Mouse (Mus musculus): ENCODE data around the gene Fndc1. TPM values are rescaled to one million over a fixed set of nuclear protein-coding genes. Genes with fewer than 3 reads are reported as not detected.

Fndc1 gene
- polyA plus RNA-seq, 1 experiment from 2014 or later = 0.19 TPM

GRCm38 (mm10) chr17:7814433-7814832, 12.7 kb downstream of the Fndc1 start:
- WGBS (ENCODE audit: insufficient replicate concordance) = 33% methylated on average over 3 of the region's 3 CpGs
- no peak overlapping the region for H3K4me2 ChIP-seq
- H3K4me1 ChIP-seq = no peaks in the 10 kb centered on the region
- no peak for ATAC-seq
- H3K27ac ChIP-seq = no peak overlapping the region
- H3K36me3 ChIP-seq = no peaks in the 10 kb centered on the region
- H3K9ac ChIP-seq = no peak overlapping the region
- no peak overlapping the region for H3K4me3 ChIP-seq
- H3K9me3 ChIP-seq (replicated peaks) = no peaks in the 10 kb centered on the region
- H3K27me3 ChIP-seq (replicated peaks) = no peaks in the 10 kb centered on the region

DNA sequence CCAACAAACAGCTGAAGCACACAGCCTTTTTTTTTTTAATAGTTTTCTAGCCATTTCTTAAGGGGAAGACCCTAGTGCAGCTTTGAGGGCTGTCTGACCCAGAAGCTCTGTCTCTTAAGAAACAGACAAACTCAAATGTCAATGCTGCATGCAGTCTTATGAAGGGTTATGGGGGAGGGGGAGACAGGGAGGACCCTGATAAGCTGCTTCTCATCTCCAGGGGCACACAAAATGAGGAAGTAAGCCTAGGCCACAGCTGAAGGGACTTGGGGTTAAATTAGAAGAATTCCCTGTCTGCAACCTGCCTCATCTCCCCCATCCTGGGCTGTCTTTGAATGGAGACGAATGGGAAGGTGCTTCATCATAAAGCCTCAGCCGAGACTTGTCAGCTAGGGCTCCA, 19.1 kb downstream of the Fndc1 start:
- Histone ChIP-seq H3K27me3 (replicated peaks) (no peaks in the 10 kb centered on the region), H3K4me3 (no peak overlapping the region), H3K4me1 (no peaks in the 10 kb centered on the region), H3K9ac (no peak overlapping the region), H3K27ac (no peak overlapping the region), H3K4me2 (no peak overlapping the region), H3K36me3 (no peaks in the 10 kb centered on the region), H3K9me3 (replicated peaks) (no peaks in the 10 kb centered on the region)
- 41% methylated on average over 2 of the region's 2 CpGs for WGBS (ENCODE audit: insufficient replicate concordance)
- ATAC-seq = no peak

- no peak overlapping the region for H3K9ac ChIP-seq
- no peaks in the 10 kb centered on the region for H3K4me1 ChIP-seq
- H3K4me3 ChIP-seq = no peak overlapping the region
- no peaks in the 10 kb centered on the region for H3K27me3 ChIP-seq (replicated peaks)
- no peaks in the 10 kb centered on the region for H3K9me3 ChIP-seq (replicated peaks)
- H3K36me3 ChIP-seq = no peaks in the 10 kb centered on the region
- no peak overlapping the region for H3K4me2 ChIP-seq
- no peak overlapping the region for H3K27ac ChIP-seq
- no peak for ATAC-seq
- WGBS (ENCODE audit: insufficient replicate concordance) = 73% methylated on average over 6 of the region's 6 CpGs
Measured at GRCm38 (mm10) chr17:7805105-7805504, 22.0 kb downstream of the Fndc1 start.

DNA sequence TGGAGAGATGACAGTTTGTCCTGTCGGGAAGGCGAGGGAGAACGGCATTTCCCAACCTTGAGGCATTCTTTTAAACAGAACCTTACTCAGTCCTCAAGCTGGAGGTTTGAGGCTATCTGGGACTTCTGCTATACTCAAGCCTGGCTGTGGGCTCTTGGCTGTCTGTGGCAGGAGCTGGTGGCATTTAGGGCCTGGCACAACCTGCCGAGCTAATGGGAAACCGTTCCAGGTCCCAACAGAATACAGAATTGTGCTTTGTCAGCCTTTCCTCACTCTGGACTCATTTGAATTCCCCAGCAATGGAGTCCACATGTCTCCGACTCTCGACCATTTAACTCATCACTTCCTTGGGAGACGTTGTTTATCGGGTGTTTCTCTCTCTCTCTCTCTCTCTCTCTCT, 24.6 kb downstream of the Fndc1 start:
- Histone ChIP-seq H3K4me3 (no peak overlapping the region), H3K4me1 (no peaks in the 10 kb centered on the region), H3K4me2 (no peak overlapping the region), H3K27ac (no peak overlapping the region), H3K9ac (no peak overlapping the region), H3K36me3 (no peaks in the 10 kb centered on the region), H3K27me3 (replicated peaks) (no peaks in the 10 kb centered on the region), H3K9me3 (replicated peaks) (no peaks in the 10 kb centered on the region)
- WGBS (ENCODE audit: insufficient replicate concordance) = 75% methylated on average over 9 of the region's 9 CpGs
- ATAC-seq = no peak

GRCm38 (mm10) chr17:7799894-7800293, 27.2 kb downstream of the Fndc1 start:
- Histone ChIP-seq H3K9me3 (replicated peaks) (no peaks in the 10 kb centered on the region), H3K4me3 (no peak overlapping the region), H3K9ac (no peak overlapping the region), H3K4me1 (no peaks in the 10 kb centered on the region), H3K36me3 (no peaks in the 10 kb centered on the region), H3K27me3 (replicated peaks) (no peaks in the 10 kb centered on the region), H3K27ac (no peak overlapping the region), H3K4me2 (no peak overlapping the region)
- WGBS (ENCODE audit: insufficient replicate concordance) = 47% methylated on average over 3 of the region's 3 CpGs
- no peak for ATAC-seq

- H3K4me2 ChIP-seq = no peak overlapping the region
- H3K4me1 ChIP-seq = no peaks in the 10 kb centered on the region
- H3K9me3 ChIP-seq (replicated peaks) = no peaks in the 10 kb centered on the region
- 55% methylated on average over 8 of the region's 8 CpGs for WGBS (ENCODE audit: insufficient replicate concordance)
- H3K27ac ChIP-seq = no peak overlapping the region
- ATAC-seq = no peak
- no peak overlapping the region for H3K9ac ChIP-seq
- H3K36me3 ChIP-seq = no peaks in the 10 kb centered on the region
- no peaks in the 10 kb centered on the region for H3K27me3 ChIP-seq (replicated peaks)
- no peak overlapping the region for H3K4me3 ChIP-seq
Measured at GRCm38 (mm10) chr17:7795584-7795983, 31.5 kb downstream of the Fndc1 start.

- H3K9me3 ChIP-seq (replicated peaks) = no peaks in the 10 kb centered on the region
- WGBS (ENCODE audit: insufficient replicate concordance) = 53% methylated on average over 2 of the region's 2 CpGs
- no peak overlapping the region for H3K27ac ChIP-seq
- H3K9ac ChIP-seq = no peak overlapping the region
- H3K4me2 ChIP-seq = no peak overlapping the region
- no peaks in the 10 kb centered on the region for H3K36me3 ChIP-seq
- ATAC-seq = no peak
- H3K27me3 ChIP-seq (replicated peaks) = no peaks in the 10 kb centered on the region
- no peak overlapping the region for H3K4me3 ChIP-seq
- no peaks in the 10 kb centered on the region for H3K4me1 ChIP-seq
Measured at GRCm38 (mm10) chr17:7795168-7795567, 31.9 kb downstream of the Fndc1 start.

DNA sequence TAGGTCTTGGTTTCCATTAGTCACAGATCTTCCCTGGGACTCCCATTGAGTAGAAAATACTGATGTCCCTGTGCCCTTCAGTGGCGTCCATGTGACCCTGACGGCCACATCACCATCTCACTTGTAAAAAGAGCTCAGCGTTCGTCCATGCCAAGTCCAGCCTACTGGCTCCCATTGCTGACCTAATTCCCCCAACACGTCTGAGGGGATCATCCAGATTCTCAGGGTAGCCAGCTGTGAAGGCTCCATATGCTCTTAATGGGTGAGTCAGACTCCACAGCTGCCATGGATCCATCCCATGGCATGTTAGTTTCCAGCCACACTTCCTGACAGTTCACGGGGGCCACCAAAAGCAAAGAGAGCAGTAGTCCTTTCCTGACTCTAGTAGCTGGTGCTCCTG, 33.0 kb downstream of the Fndc1 start:
- Histone ChIP-seq H3K4me1 (no peaks in the 10 kb centered on the region), H3K9ac (no peak overlapping the region), H3K27me3 (replicated peaks) (no peaks in the 10 kb centered on the region), H3K9me3 (replicated peaks) (no peaks in the 10 kb centered on the region), H3K4me2 (no peak overlapping the region), H3K27ac (no peak overlapping the region), H3K36me3 (no peaks in the 10 kb centered on the region), H3K4me3 (no peak overlapping the region)
- WGBS (ENCODE audit: insufficient replicate concordance) = 62% methylated on average over 6 of the region's 6 CpGs
- ATAC-seq = no peak

GRCm38 (mm10) chr17:7790512-7790911, 36.6 kb downstream of the Fndc1 start:
- 58% methylated on average over 3 of the region's 3 CpGs for WGBS (ENCODE audit: insufficient replicate concordance)
- Histone ChIP-seq H3K27ac (no peak overlapping the region), H3K36me3 (no peaks in the 10 kb centered on the region), H3K4me2 (no peak overlapping the region), H3K9me3 (replicated peaks) (no peaks in the 10 kb centered on the region), H3K27me3 (replicated peaks) (no peaks in the 10 kb centered on the region), H3K4me1 (no peaks in the 10 kb centered on the region), H3K9ac (no peak overlapping the region), H3K4me3 (no peak overlapping the region)
- no peak for ATAC-seq

- Histone ChIP-seq H3K36me3 (no peaks in the 10 kb centered on the region), H3K4me2 (no peak overlapping the region), H3K9me3 (replicated peaks) (no peaks in the 10 kb centered on the region), H3K27ac (no peak overlapping the region), H3K4me3 (no peak overlapping the region), H3K27me3 (replicated peaks) (no peaks in the 10 kb centered on the region), H3K4me1 (no peaks in the 10 kb centered on the region), H3K9ac (no peak overlapping the region)
- WGBS (ENCODE audit: insufficient replicate concordance) = 70% methylated on average over 3 of the region's 3 CpGs
- no peak for ATAC-seq
Measured at GRCm38 (mm10) chr17:7774101-7774500, 53.0 kb downstream of the Fndc1 start.

DNA sequence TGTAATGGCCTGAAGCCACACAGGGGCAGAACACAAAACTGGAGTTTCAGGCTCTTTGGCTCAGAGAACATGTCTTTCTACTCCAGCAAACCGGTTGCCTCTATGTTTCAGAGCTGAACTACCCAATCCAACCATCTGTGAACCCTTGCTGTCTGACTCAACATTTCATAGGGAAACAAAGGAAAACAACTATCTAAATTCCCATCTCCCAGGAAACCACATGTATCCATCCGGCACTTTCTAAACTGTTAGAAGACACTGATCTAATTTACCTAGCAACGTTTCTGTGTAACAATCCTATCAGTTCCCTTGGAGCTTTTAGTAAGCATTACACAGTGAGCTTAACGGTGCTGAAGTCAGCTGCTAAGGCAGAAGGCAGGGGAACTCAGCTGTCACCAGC, 67.3 kb downstream of the Fndc1 start:
- no peaks in the 10 kb centered on the region for H3K9me3 ChIP-seq (replicated peaks)
- H3K36me3 ChIP-seq = no peaks in the 10 kb centered on the region
- H3K9ac ChIP-seq = no peak overlapping the region
- no peak for ATAC-seq
- no peak overlapping the region for H3K27ac ChIP-seq
- no peaks in the 10 kb centered on the region for H3K27me3 ChIP-seq (replicated peaks)
- WGBS (ENCODE audit: insufficient replicate concordance) = 64% methylated on average over 4 of the region's 4 CpGs
- no peak overlapping the region for H3K4me2 ChIP-seq
- H3K4me1 ChIP-seq = no peaks in the 10 kb centered on the region
- H3K4me3 ChIP-seq = no peak overlapping the region

GRCm38 (mm10) chr17:7755001-7755400, 72.1 kb downstream of the Fndc1 start:
- Histone ChIP-seq H3K4me1 (no peaks in the 10 kb centered on the region), H3K36me3 (no peaks in the 10 kb centered on the region), H3K27ac (no peak overlapping the region), H3K4me3 (no peak overlapping the region), H3K4me2 (no peak overlapping the region), H3K9ac (no peak overlapping the region), H3K9me3 (replicated peaks) (no peaks in the 10 kb centered on the region), H3K27me3 (replicated peaks) (no peaks in the 10 kb centered on the region)
- no peak for ATAC-seq
- 75% methylated on average over 11 of the region's 11 CpGs for WGBS (ENCODE audit: insufficient replicate concordance)

DNA sequence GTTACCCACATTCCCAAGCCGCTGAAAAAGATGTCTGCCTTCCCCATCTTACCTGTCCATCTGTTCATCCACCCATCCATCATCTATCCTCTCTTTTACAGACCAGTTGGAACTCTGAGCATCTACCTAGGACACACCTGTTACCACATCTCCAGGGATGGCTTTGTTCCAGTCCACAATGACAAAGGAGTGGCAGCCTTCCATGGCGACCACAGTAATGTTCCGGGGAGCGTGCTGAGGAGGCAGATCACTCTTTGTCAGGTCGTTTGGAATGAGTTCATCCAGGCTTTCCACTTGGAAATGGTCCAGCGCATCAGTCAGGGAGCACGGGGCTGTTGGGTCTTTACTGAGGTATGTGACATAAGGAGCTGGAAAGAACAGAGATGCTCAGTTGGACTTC, 73.7 kb downstream of the Fndc1 start:
- H3K4me3 ChIP-seq = no peak overlapping the region
- WGBS (ENCODE audit: insufficient replicate concordance) = 57% methylated on average over 7 of the region's 7 CpGs
- H3K27ac ChIP-seq = no peak overlapping the region
- no peaks in the 10 kb centered on the region for H3K9me3 ChIP-seq (replicated peaks)
- no peaks in the 10 kb centered on the region for H3K4me1 ChIP-seq
- no peak overlapping the region for H3K9ac ChIP-seq
- H3K4me2 ChIP-seq = no peak overlapping the region
- H3K27me3 ChIP-seq (replicated peaks) = no peaks in the 10 kb centered on the region
- H3K36me3 ChIP-seq = no peaks in the 10 kb centered on the region
- ATAC-seq = no peak

All from liver, embryonic 12.5 days (tissue).